Mouse (Mus musculus): ENCODE data around the gene Ngef. TPM values are rescaled to one million over a fixed set of nuclear protein-coding genes. Genes with fewer than 3 reads are reported as not detected.
"Not testable (repeated sequence)": the region's sequence is repeated elsewhere in the genome, so short reads cannot be mapped to it uniquely, and the experiment has no call there.

The Ngef gene
- polyA plus RNA-seq, 1 experiment from 2014 or later = 3.8 TPM

DNA sequence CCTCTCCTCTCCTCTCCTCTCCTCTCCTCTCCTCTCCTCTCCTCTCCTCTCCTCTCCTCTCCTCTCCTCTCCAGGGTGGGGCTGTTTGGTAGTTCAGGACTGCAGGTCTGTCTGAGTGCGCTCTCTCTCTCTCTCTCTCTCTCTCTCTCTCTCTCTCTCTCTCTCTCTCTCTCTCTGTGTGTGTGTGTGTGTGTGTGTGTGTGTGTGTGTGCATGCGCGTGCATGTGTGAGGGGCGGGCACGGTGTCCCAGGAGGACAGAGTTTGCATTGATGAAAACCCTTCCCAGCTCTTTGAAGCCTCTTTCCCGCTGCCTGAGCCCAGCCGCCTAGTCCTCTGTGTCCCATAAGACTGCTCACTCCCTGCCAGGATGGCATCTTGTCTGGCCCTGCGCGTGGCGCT lies 103.7 kb downstream of the Ngef start, which contains the start of gene Snorc:
Gene Snorc (plus strand): TSS at position 301 of the 400 bp plus-strand sequence.
- 52% methylated on average over 9 of the region's 10 CpGs for WGBS
- not testable (repeated sequence) for H3K36me3 ChIP-seq; H3K4me2 ChIP-seq; H3K4me1 ChIP-seq; H3K4me3 ChIP-seq; H3K9ac ChIP-seq; H3K9me3 ChIP-seq; ATAC-seq (ENCODE audit: borderline replicate concordance, extremely low read depth, low FRiP score, low TSS enrichment); H3K27ac ChIP-seq
- H3K27me3 ChIP-seq = peaks cover 13% of the 10 kb centered on the region

- no peaks in the 10 kb centered on the region for H3K36me3 ChIP-seq
- H3K27me3 ChIP-seq = no peaks in the 10 kb centered on the region
- no peak overlapping the region for H3K4me2 ChIP-seq
- H3K4me1 ChIP-seq = no peaks in the 10 kb centered on the region
- H3K4me3 ChIP-seq = no peak overlapping the region
- no peak overlapping the region for H3K27ac ChIP-seq
- ATAC-seq (ENCODE audit: borderline replicate concordance, extremely low read depth, low FRiP score, low TSS enrichment) = no peak
- H3K9me3 ChIP-seq = no peaks in the 10 kb centered on the region
- WGBS = 68% methylated on average over 6 of the region's 6 CpGs
- no peak overlapping the region for H3K9ac ChIP-seq
These were observed 105.3 kb downstream of the Ngef start for GRCm38 (mm10) chr1:87468321-87468720.

- Histone ChIP-seq H3K36me3 (no peaks in the 10 kb centered on the region), H3K4me1 (no peaks in the 10 kb centered on the region), H3K27me3 (no peaks in the 10 kb centered on the region), H3K9me3 (no peaks in the 10 kb centered on the region), H3K4me3 (no peak overlapping the region), H3K27ac (no peak overlapping the region), H3K9ac (no peak overlapping the region), H3K4me2 (no peak overlapping the region)
- WGBS = 71% methylated on average over 9 of the region's 9 CpGs
- ATAC-seq (ENCODE audit: borderline replicate concordance, extremely low read depth, low FRiP score, low TSS enrichment) = no peak
These were observed 106.2 kb downstream of the Ngef start for GRCm38 (mm10) chr1:87467469-87467868.

GRCm38 (mm10) chr1:87459856-87460255 lies 113.8 kb downstream of the Ngef start:
- H3K9me3 ChIP-seq; H3K27ac ChIP-seq; H3K4me1 ChIP-seq; H3K9ac ChIP-seq; H3K4me2 ChIP-seq; H3K36me3 ChIP-seq; H3K27me3 ChIP-seq; ATAC-seq (ENCODE audit: borderline replicate concordance, extremely low read depth, low FRiP score, low TSS enrichment); H3K4me3 ChIP-seq: not testable (repeated sequence)
- WGBS = 82% methylated on average over 7 of the region's 7 CpGs

- Histone ChIP-seq H3K9me3 (no peaks in the 10 kb centered on the region), H3K4me1 (no peaks in the 10 kb centered on the region), H3K4me2 (no peak overlapping the region), H3K27me3 (no peaks in the 10 kb centered on the region), H3K36me3 (no peaks in the 10 kb centered on the region), H3K9ac (no peak overlapping the region), H3K4me3 (no peak overlapping the region), H3K27ac (no peak overlapping the region)
- ATAC-seq (ENCODE audit: borderline replicate concordance, extremely low read depth, low FRiP score, low TSS enrichment) = no peak
- 82% methylated on average over 4 of the region's 4 CpGs for WGBS
These were observed 115.6 kb downstream of the Ngef start for GRCm38 (mm10) chr1:87458045-87458444.

GRCm38 (mm10) chr1:87456425-87456824 lies 117.2 kb downstream of the Ngef start:
- ATAC-seq (ENCODE audit: borderline replicate concordance, extremely low read depth, low FRiP score, low TSS enrichment) = no peak
- no peaks in the 10 kb centered on the region for H3K4me1 ChIP-seq
- no peak overlapping the region for H3K9ac ChIP-seq
- H3K4me2 ChIP-seq = no peak overlapping the region
- H3K9me3 ChIP-seq = no peaks in the 10 kb centered on the region
- no peaks in the 10 kb centered on the region for H3K36me3 ChIP-seq
- no peak overlapping the region for H3K4me3 ChIP-seq
- no peak overlapping the region for H3K27ac ChIP-seq
- 76% methylated on average over 1 of the region's 1 CpGs for WGBS
- no peaks in the 10 kb centered on the region for H3K27me3 ChIP-seq

- Histone ChIP-seq H3K9ac (no peak overlapping the region), H3K27me3 (no peaks in the 10 kb centered on the region), H3K36me3 (peaks cover 50% of the 10 kb centered on the region), H3K9me3 (no peaks in the 10 kb centered on the region), H3K27ac (no peak overlapping the region), H3K4me2 (no peak overlapping the region), H3K4me3 (no peak overlapping the region), H3K4me1 (no peaks in the 10 kb centered on the region)
- ATAC-seq (ENCODE audit: borderline replicate concordance, extremely low read depth, low FRiP score, low TSS enrichment) = no peak
- WGBS = 85% methylated on average over 4 of the region's 4 CpGs
These were observed 124.2 kb downstream of the Ngef start for GRCm38 (mm10) chr1:87449432-87449831.

DNA sequence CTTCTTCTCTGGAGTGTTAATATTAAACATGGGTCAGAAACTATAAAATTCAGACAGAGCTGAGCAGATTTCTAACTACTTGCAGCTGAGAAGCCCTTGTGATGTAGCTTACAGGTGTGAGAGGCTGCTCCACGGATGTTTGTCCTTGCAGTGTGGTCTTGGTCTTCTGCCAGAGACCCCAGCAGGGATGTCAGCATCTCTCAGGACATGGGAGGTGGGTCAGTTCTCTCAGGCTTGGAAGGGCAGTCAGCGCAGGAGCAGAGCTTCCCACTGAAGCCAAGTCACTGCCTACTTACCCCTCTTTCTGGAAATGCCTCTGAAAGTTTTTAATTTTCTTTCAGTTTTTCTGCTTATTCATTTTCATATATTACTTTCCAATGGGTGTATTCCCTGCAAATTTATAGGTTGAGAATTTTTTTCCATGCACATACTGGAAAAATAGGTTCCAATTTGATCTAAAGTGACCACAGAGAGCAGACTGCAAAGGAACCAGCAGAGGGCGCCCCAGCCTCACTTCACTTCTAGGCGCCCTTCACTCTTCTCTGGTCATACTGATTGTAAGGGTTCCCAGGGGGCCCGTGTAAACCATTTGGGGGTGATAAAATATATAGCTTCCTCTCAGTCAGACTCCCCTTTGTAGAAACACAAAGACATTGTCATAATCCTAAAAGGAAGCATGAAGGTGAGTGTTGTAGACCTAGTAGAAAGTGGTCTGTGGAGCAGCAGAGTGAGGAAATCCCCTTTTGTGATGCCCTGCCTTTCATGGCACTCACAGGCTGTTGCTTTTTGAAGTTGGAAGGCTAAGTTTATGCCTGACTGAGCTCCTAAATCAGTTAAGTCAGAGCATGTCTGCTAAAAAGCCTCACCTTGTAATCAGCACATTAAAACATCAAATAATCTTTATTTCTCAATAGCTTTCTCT lies 126.2 kb downstream of the Ngef start:
- Histone ChIP-seq H3K9me3 (no peaks in the 10 kb centered on the region), H3K36me3 (peaks cover 66% of the 10 kb centered on the region), H3K27ac (no peak overlapping the region), H3K9ac (no peak overlapping the region), H3K4me1 (no peaks in the 10 kb centered on the region), H3K4me2 (no peak overlapping the region), H3K27me3 (no peaks in the 10 kb centered on the region), H3K4me3 (no peak overlapping the region)
- 35% methylated on average over 5 of the region's 5 CpGs for WGBS
- ATAC-seq (ENCODE audit: borderline replicate concordance, extremely low read depth, low FRiP score, low TSS enrichment) = no peak

DNA sequence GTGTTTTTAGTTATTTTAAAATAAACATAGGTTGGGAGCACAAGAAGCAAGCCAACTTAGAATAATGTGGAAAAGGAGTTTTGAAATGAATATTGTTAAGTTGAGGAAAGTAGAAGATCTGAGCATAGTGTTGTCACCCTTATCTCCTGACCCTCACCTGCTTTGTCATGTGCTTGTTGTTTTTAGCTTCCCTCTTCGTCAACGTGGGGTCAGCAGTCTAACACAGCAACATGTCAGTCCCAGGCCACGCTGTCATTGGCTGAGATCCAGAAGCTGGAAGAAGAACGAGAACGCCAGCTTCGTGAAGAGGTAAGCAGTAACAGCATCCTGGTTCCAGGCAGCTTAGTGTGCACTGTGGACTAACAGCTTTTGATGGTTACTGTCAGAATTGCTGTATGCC lies 137.1 kb downstream of the Ngef start:
- 61% methylated on average over 6 of the region's 6 CpGs for WGBS
- no peak for ATAC-seq (ENCODE audit: borderline replicate concordance, extremely low read depth, low FRiP score, low TSS enrichment)
- Histone ChIP-seq H3K9ac (no peak overlapping the region), H3K4me2 (no peak overlapping the region), H3K9me3 (no peaks in the 10 kb centered on the region), H3K27ac (no peak overlapping the region), H3K4me3 (no peak overlapping the region), H3K36me3 (peaks cover 69% of the 10 kb centered on the region), H3K27me3 (no peaks in the 10 kb centered on the region), H3K4me1 (no peaks in the 10 kb centered on the region)

GRCm38 (mm10) chr1:87435125-87435524 lies 138.5 kb downstream of the Ngef start:
- Histone ChIP-seq H3K9me3 (no peaks in the 10 kb centered on the region), H3K27me3 (no peaks in the 10 kb centered on the region), H3K4me2 (no peak overlapping the region), H3K36me3 (peaks cover 68% of the 10 kb centered on the region), H3K27ac (no peak overlapping the region), H3K4me1 (no peaks in the 10 kb centered on the region), H3K4me3 (no peak overlapping the region), H3K9ac (no peak overlapping the region)
- no peak for ATAC-seq (ENCODE audit: borderline replicate concordance, extremely low read depth, low FRiP score, low TSS enrichment)
- 81% methylated on average over 2 of the region's 2 CpGs for WGBS
